Mouse (Mus musculus) adrenal gland, postnatal 14 days (tissue): ENCODE data around the gene Ccdc78. TPM values are rescaled to one million over a fixed set of nuclear protein-coding genes. Genes with fewer than 3 reads are reported as not detected.
A peak's percentile ranks its signal among the peaks of the same experiment; 100 is the strongest.

Experiments
- DNase-seq: peaks from one replicate; pipeline ENCODE4 v3.0.0; 2021; ENCODE audit warnings: mixed read lengths
- microRNA-seq, 2 experiments: library from miRNA; unstranded; fragments of <30 nt; microRNA quantifications; one replicate each; pipeline ENCODE4 v1.2.0; 2021
- total RNA-seq: library from RNA; stranded (reverse); gene quantifications from 2 replicates; pipeline ENCODE4 v1.2.3, GENCODE M21; 2021

The Ccdc78 gene
- total RNA-seq, 1 experiment from 2014 or later = not detected

DNA sequence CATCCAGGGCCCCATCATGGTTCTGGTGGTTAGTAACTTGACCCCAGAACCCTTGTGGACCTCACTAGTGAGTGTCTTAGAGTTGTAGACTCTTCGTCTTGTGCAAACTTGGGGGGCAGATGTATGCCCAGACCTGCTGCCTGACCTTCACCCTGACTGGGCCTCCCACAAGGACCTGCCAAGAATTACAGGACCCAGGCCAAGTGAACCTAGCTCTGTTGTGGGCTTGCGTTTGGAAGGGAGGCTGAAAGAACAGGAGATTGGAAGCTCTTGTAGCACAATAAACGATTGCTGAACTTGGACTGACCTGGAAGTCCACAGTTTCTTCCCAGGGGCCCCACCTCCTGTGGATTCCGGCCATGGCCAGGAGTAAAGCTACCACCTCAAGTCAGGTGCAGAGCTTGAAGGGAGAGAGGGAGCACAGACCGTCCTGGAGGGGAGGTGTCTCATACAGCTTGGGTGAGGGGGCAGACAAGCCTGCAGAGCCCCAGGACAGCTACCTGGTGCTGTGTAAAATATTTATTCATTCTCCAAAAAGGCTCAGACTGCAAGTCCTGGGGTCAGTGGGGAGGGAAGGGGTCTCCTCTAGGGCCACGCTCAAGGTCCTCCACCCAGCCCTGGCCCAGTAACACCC lies 47.7 kb downstream of the Ccdc78 start:
- DNase-seq = peak; percentile 58

DNA sequence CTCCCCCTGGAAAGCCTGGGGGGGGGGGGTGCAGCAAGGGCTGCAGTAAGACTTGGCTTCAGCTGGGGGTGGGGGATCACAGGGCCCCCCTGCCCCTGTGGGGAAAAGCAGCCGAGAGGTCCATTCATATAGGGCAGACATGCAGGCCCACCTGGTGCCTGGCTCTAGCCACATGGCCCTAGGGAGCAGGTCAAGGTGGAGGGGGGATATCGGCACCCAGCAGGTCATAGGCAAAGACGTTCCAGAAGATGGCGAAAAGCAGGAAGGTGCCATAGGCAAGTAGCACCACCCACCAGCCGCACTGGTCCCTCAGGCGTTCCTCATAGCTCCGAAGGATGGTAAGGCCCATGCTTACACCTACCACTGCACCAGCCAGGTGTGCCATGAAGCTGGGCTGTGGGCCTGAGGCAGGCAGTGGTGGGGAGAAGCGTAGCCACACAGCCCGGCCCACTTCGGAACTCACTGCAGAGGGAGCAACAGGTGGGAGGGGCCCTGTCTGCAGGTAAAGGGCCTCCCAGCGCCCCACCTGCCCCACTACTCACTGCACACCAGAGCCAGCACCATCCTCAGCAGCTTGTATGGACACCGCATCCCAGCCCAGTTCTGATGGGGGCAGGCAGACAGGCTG lies 48.3 kb downstream of the Ccdc78 start:
- no peak for DNase-seq

DNA sequence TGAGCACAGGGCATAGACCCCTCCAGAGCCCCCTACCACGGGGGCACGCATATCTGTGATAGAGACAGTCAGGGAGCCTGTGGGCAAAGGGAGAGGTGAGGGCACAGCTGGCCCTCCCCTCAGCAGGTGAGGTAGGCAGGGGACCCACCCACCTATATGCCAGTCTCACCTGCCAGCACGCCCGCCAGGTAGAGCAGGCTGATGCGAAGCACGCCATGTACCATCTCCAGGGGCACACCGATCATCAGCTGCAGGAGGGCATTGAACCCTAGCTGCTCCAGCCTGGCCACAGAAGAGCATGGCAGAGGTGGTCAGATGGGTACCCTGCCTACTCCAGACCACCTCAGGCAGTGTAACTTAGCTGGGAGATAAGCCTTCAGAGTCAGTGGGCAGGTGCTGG lies 48.9 kb downstream of the Ccdc78 start:
- no peak for DNase-seq

DNA sequence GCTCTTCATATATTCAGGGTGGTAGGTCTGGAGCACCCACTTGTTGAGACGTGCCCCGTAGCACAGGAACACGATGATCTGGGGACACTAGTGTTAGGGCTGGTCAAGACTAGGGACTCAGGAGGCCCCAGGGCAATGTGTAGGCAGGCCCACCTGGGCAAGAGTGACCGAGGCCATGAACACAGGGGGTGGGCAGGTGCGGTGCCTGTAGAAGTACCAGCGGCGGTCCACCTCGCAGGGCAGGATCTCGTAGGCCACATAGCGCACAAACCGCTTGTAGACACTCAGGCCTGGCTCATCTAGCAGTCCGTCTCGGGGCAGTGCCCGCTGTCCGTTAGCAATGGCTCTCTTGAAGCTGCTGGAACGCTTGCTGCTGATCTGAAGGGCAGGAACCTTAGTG lies 49.4 kb downstream of the Ccdc78 start:
- peak; percentile 27 for DNase-seq

DNA sequence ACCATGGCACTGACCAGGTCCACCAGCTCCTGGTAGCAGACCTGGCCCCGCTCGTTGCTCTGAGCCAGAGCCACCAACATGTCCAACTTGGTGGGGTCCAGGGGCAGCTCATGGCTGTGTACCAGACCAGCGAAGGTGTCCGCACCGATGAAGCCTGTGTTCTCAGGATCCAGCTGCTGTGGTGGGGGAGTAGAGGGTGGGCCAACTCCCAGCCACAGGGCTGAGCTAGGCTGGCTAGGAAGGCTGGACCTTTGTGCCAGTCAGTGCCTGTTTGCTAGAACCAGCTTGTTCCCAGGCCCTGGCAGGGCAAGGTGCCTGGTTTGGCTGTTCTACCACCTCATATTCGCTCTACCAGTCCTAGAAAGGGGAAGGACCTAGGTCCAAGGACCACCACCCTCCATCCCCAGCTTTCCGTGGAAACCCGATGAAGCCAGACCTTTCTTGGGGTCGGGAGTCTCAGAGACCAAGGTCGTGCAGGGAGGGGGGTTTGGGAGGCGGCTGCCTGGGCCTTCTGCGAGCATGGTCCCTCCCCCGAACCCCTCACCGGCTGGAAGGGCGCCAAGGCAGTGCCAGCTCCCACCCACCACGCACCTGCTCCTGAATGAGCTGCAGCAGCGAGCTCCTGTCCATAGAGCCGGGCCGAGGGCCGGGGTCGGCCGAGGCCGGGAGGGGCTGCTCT lies 50.2 kb downstream of the Ccdc78 start:
- peak; percentile 63 for DNase-seq

DNA sequence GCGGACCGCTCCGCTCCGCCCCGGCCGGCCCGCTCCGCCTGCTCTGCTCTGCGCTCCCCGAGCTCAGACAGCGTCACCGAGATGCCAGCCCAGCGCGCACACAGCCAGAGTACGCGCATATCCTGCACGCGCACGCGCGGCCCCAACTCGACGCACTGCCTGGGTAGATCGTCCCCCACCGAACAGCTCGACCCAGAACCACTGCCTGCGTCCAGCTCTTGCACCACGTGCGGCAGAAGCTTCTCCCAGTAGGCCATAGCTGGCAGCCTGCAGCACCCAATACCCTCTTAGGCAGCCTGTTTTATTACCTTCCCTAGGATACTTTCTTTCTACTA lies 50.7 kb downstream of the Ccdc78 start, which contains the start of gene Rhbdl1:
Gene Rhbdl1, minus strand, starts transcription at position 220 of the 335 bp plus-strand sequence.
- peak; percentile 92 for DNase-seq

DNA sequence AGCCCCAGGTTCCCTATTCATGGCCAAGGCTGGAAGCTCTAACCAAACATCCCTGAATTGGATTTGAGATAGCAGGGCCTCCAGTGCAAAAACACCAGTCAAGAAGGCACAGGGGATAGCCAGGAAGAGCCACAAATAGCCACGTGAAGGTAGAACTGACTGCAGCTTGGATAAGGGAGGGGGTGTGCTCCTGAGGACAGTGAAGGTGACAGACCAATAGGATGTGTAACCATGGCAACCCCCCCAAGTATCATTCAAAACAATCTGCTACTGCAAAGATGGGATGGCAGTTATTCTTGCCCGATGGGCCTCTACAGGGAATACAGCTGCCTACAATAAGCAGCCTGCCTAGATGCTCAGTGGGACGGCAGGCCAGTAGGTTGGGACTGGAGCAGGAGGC lies 51.2 kb downstream of the Ccdc78 start:
- no peak for DNase-seq

DNA sequence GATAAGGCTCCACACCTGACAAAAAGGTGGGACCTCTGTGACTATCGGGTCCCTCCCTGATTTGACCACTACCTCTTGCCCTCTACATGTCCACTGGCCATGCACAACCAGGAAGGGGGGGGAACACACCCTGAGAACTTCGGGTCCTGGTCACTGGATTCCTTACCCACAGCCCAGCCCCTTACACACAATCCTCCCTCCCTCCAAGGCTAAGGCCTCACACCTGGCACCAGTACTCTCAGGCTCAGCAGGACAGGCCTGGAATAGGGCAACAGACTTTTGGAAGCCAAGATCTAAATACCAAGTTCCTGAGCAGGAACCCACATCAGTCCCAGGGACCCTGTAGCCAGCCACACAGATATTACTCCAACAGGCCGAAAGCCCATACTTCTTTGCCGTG lies 52.5 kb downstream of the Ccdc78 start:
- DNase-seq = no peak

DNA sequence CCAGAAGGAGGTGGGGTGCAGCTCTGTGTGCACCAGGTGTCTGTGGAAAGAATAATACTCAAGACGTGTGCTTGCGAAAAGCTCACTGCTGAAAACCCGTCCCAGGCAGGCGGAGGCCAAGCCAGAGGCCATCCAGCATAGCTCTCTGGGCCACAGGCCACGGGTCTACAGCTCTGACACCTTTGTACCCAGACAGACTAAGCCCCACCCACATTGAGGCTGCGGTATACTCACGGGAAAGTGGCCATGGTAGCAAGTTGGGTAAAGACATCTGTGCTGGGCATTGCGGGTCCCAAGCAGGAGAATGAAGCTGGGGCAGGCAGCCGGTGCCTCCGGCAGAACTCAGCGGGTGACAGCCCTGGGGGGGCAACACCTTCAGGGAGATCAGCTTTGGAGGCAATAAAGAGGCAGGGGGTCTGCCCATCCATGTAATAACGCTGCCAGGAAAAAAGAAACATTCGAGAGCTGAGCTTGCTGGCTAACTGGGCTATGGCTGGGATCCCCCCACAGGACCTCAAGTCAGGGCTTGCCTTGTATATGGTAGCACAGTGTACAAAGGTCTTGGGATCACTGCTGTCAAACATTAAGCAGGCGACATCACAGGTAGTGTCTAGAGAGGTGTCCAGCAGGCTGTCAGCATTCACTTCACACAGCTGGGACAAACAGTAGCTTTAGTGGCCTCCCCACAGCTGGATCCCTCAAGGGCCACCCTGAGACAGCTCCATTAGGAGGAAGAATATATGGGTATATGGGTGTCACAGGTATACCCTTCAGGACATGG lies 53.3 kb downstream of the Ccdc78 start:
- DNase-seq = no peak

Small RNA genes within 50 kb of the gene (microRNA-seq; reads per million reads assigned to microRNA genes)
- 0 reads per million in 2 experiments for gene Gm25083
- 2.1 to 2.3 reads per million in 2 experiments for gene Mir3082
- 0.76 to 1.7 reads per million in 2 experiments for gene Mir6966

Other genes with a start within 250 kb of the Ccdc78 start
- 1.4 and 1.6 TPM in 2 replicates for gene Sox8, start 215.9 kb upstream of the Ccdc78 start, total RNA-seq
- 40.2 and 40.6 TPM in 2 replicates for gene Lmf1, start 207.5 kb upstream of the Ccdc78 start, total RNA-seq
- not detected in 2 replicates for gene Gng13, start 69.4 kb upstream of the Ccdc78 start, total RNA-seq
- gene Chtf18, start 59.2 kb upstream of the Ccdc78 start, total RNA-seq = 4.4 and 5.0 TPM in 2 replicates
- gene Rpusd1, start 58.9 kb upstream of the Ccdc78 start, total RNA-seq = 9.9 and 10.7 TPM in 2 replicates
- not detected in 2 replicates for gene Mslnl, start 50.5 kb upstream of the Ccdc78 start, total RNA-seq
- gene Msln, start 32.2 kb upstream of the Ccdc78 start, total RNA-seq = 13.0 and 14.3 TPM in 2 replicates
- 30.6 and 35.3 TPM in 2 replicates for gene Narfl, start 12.8 kb upstream of the Ccdc78 start, total RNA-seq
- gene Haghl, start 907 bp upstream of the Ccdc78 start, total RNA-seq = 21.8 and 27.2 TPM in 2 replicates
- gene Fam173a, start 6.3 kb downstream of the Ccdc78 start, total RNA-seq = 55.4 and 60.2 TPM in 2 replicates
- not detected in 2 replicates for gene AC134908.4, start 9.1 kb downstream of the Ccdc78 start, total RNA-seq
- gene Metrn, start 10.6 kb downstream of the Ccdc78 start, total RNA-seq = 24.7 and 27.3 TPM in 2 replicates
- 18.8 and 24.9 TPM in 2 replicates for gene Fbxl16, start 22.5 kb downstream of the Ccdc78 start, total RNA-seq
- 17.4 and 19.5 TPM in 2 replicates for gene Wdr24, start 37.0 kb downstream of the Ccdc78 start, total RNA-seq
- 68.2 and 71.0 TPM in 2 replicates for gene Jmjd8, start 42.3 kb downstream of the Ccdc78 start, total RNA-seq
- 149 and 160 TPM in 2 replicates for gene Stub1, start 46.8 kb downstream of the Ccdc78 start, total RNA-seq
- 12.9 and 14.9 TPM in 2 replicates for gene Rhbdl1, start 50.7 kb downstream of the Ccdc78 start, total RNA-seq
- 10.9 and 11.8 TPM in 2 replicates for gene Gm20683, start 55.2 kb downstream of the Ccdc78 start, total RNA-seq
- 95.9 and 108 TPM in 2 replicates for gene Rhot2, start 58.3 kb downstream of the Ccdc78 start, total RNA-seq
- gene Wdr90, start 74.9 kb downstream of the Ccdc78 start, total RNA-seq = 23.1 and 23.2 TPM in 2 replicates
- 336 and 337 TPM in 2 replicates for gene Mcrip2, start 82.2 kb downstream of the Ccdc78 start, total RNA-seq
- gene Mettl26, start 88.5 kb downstream of the Ccdc78 start, total RNA-seq = 72.1 and 88.0 TPM in 2 replicates
- 1.2 and 1.5 TPM in 2 replicates for gene Wfikkn1, start 94.3 kb downstream of the Ccdc78 start, total RNA-seq
- gene Rab40c, start 133.1 kb downstream of the Ccdc78 start, total RNA-seq = 19.8 and 20.9 TPM in 2 replicates
- 112 and 122 TPM in 2 replicates for gene Pigq, start 158.4 kb downstream of the Ccdc78 start, total RNA-seq
- 0.15 TPM in 1 of 2 replicates, not detected in the other for gene Nhlrc4, start 158.4 kb downstream of the Ccdc78 start, total RNA-seq
- not detected in 2 replicates for gene A930017K11Rik, start 166.0 kb downstream of the Ccdc78 start, total RNA-seq
- 18.8 and 23.8 TPM in 2 replicates for gene Capn15, start 199.2 kb downstream of the Ccdc78 start, total RNA-seq